ENCODE assay signal across 8 mouse cellular contexts in genomic region chr10:62488266-62488665, GRCm38 (mm10). TPM values are rescaled to one million over a fixed set of nuclear protein-coding genes. Genes with fewer than 3 reads are reported as not detected.
A peak's percentile ranks its signal among the peaks of the same experiment; 100 is the strongest.
DNase-seq lines count a peak whose midpoint lies in the region; ATAC-seq and TF ChIP-seq lines count a peak whose summit lies in the region.

No protein-coding gene starts in this region.

- no peak overlapping the region for H3K4me3 ChIP-seq in gastrocnemius, adult 2 months
- H3K4me3 ChIP-seq in spleen, adult 2 months (ENCODE audit: extremely low read depth, insufficient read depth, insufficient read length): no peak overlapping the region
- no peak overlapping the region for H3K4me3 ChIP-seq in hindbrain, postnatal 0 days (ENCODE audit: low read length)
- no peak overlapping the region for H3K4me3 ChIP-seq in forebrain, embryonic 15.5 days

- no peak overlapping the region; the same call in 1 of the 2 replicates for H3K27ac ChIP-seq in gastrocnemius, adult 2 months
- no peak overlapping the region for H3K27ac ChIP-seq in spleen, adult 2 months (ENCODE audit: insufficient read depth, low read length)
- H3K27ac ChIP-seq in hindbrain, postnatal 0 days: no peak overlapping the region
- no peak overlapping the region for H3K27ac ChIP-seq in forebrain, embryonic 15.5 days (replicated peaks)

- TF ChIP-seq POLR2A in spleen, adult 2 months (IDR thresholded peaks at IDR 0.05; ENCODE audit: low read depth, low read length): no peak

- ATAC-seq in hindbrain, postnatal 0 days: no peak
- peak; percentile 50 for ATAC-seq in megakaryocyte progenitor cell, adult 5-6 weeks (replicated peaks; ENCODE audit: poor library complexity)
- ATAC-seq in forebrain, embryonic 15.5 days (replicated peaks): no peak

- TF ChIP-seq CTCF in gastrocnemius, adult 2 months (IDR thresholded peaks at IDR 0.05): peak; percentile 76
- TF ChIP-seq CTCF in spleen, adult 2 months (IDR thresholded peaks at IDR 0.05; ENCODE audit: extremely low read depth, insufficient read depth, insufficient read length, insufficient replicate concordance): peak; percentile 11; the same call in 1 of the 2 replicates
- peak; percentile 73 for TF ChIP-seq CTCF in hindbrain, postnatal 0 days (IDR thresholded peaks at IDR 0.05; ENCODE audit: low read depth)

- peaks cover 2% of the 10 kb centered on the region; the same call in 1 of the 2 replicates for H3K4me1 ChIP-seq in spleen, adult 2 months (ENCODE audit: control insufficient read depth, insufficient read depth, insufficient read length)
- 0 out of 2 replicates have a peak, but pooled peaks cover 5% of the 10 kb centered on the region for H3K4me1 ChIP-seq in hindbrain, postnatal 0 days (ENCODE audit: insufficient read depth, low read length)
- peaks cover 18% of the 10 kb centered on the region for H3K4me1 ChIP-seq in forebrain, embryonic 15.5 days

- H3K9me3 ChIP-seq in hindbrain, postnatal 0 days (ENCODE audit: low read length): no peaks in the 10 kb centered on the region
- H3K9me3 ChIP-seq in forebrain, embryonic 15.5 days: no peaks in the 10 kb centered on the region

- H3K9ac ChIP-seq in hindbrain, postnatal 0 days (replicated peaks; ENCODE audit: low read length): no peak overlapping the region
- H3K9ac ChIP-seq in forebrain, embryonic 15.5 days (replicated peaks): no peak overlapping the region

- no peak overlapping the region for H3K4me2 ChIP-seq in hindbrain, postnatal 0 days (ENCODE audit: low read depth, low read length)
- no peak overlapping the region for H3K4me2 ChIP-seq in forebrain, embryonic 15.5 days (replicated peaks)

- H3K27me3 ChIP-seq in spleen, adult 2 months (ENCODE audit: control insufficient read depth, insufficient read depth, low read length): no peaks in the 10 kb centered on the region
- H3K27me3 ChIP-seq in hindbrain, postnatal 0 days (ENCODE audit: insufficient read depth, low read length): no peaks in the 10 kb centered on the region
- no peaks in the 10 kb centered on the region for H3K27me3 ChIP-seq in forebrain, embryonic 15.5 days

- intact Hi-C loops in gastrocnemius, adult 2 months (cut with DNase I): loop anchor here (5.0 kb wide), 1 partner anchor 41 kb away; the partner anchor contains the start of genes 4930507D05Rik and Supv3l1
- intact Hi-C loops in gastrocnemius, postnatal 36 days (cut with DNase I): loop anchor here (2.0 kb wide), 1 partner anchor 39 kb away; the partner anchor contains the start of genes 4930507D05Rik and Supv3l1

- DNase-seq in gastrocnemius, adult 2 months: peak; percentile 26
- DNase-seq in gastrocnemius, postnatal 36 days: no peak
- DNase-seq in spleen, adult 2 months (ENCODE audit: low read depth in 1 of 2, low spot score in 2 of 2): no peak
- no peak for DNase-seq in spleen, adult 18-20 months
- peak; percentile 68 to 74 for DNase-seq in cerebellum, postnatal 10 days
- peak; percentile 74 for DNase-seq in hindbrain, postnatal 0 days (ENCODE audit: low spot score)

- WGBS in spleen, adult 2 months: 30% methylated on average over 1 of the region's 1 CpGs
- WGBS in hindbrain, postnatal 0 days: 13% methylated on average over 1 of the region's 1 CpGs
- 21% methylated on average over 1 of the region's 1 CpGs for WGBS in forebrain, embryonic 15.5 days

- peaks cover 3% of the 10 kb centered on the region; the same call in 1 of the 2 replicates for H3K36me3 ChIP-seq in spleen, adult 2 months (ENCODE audit: control insufficient read depth, insufficient read depth, low read length)
- no peaks in the 10 kb centered on the region for H3K36me3 ChIP-seq in hindbrain, postnatal 0 days (ENCODE audit: insufficient read depth, low read length)
- H3K36me3 ChIP-seq in forebrain, embryonic 15.5 days: no peaks in the 10 kb centered on the region

RNA-seq across cellular contexts. Expression of gene Vps26a, which starts 1.7 kb away (rescaled TPM):
- total RNA-seq in gastrocnemius, adult 2 months (2021): 10 to 100 TPM; 30.1 to 30.4 TPM
- total RNA-seq in gastrocnemius, postnatal 36 days (2021): 10 to 100 TPM; 24.3 to 29.0 TPM
- polyA plus RNA-seq in spleen, adult 2 months (2012; rRNA removed): 4.0 and 5.6 TPM in 2 replicates
- total RNA-seq in hindbrain, postnatal 0 days (2014; rRNA removed): 21.6 and 21.8 TPM in 2 replicates
- polyA plus RNA-seq in hindbrain, postnatal 0 days (2015; fragmentation: Nextera tagmentation; extraction: Ambion mirVana): 45.7 and 52.4 TPM in 2 replicates
- total RNA-seq in megakaryocyte progenitor cell, adult 5-6 weeks (2015): 64.3 and 75.4 TPM in 2 replicates
- 78.1 and 84.2 TPM in 2 replicates for total RNA-seq in megakaryocyte progenitor cell, adult 5-6 weeks (2017)
- 76.1 and 78.8 TPM in 2 replicates for polyA plus RNA-seq in forebrain, embryonic 15.5 days (2015; fragmentation: Nextera tagmentation; extraction: Ambion mirVana)

RNA-seq across cellular contexts. Expression of gene Supv3l1, which starts 38.7 kb away (rescaled TPM):
- 10 to 100 TPM; 14.5 to 21.4 TPM for total RNA-seq in gastrocnemius, adult 2 months (2021)
- total RNA-seq in gastrocnemius, postnatal 36 days (2021): 10 to 100 TPM; 17.1 to 19.7 TPM
- 8.0 and 10.4 TPM in 2 replicates for polyA plus RNA-seq in spleen, adult 2 months (2012; rRNA removed)
- 24.8 and 25.8 TPM in 2 replicates for total RNA-seq in hindbrain, postnatal 0 days (2014; rRNA removed)
- 15.8 and 16.7 TPM in 2 replicates for polyA plus RNA-seq in hindbrain, postnatal 0 days (2015; fragmentation: Nextera tagmentation; extraction: Ambion mirVana)
- 38.1 and 47.5 TPM in 2 replicates for total RNA-seq in megakaryocyte progenitor cell, adult 5-6 weeks (2015)
- total RNA-seq in megakaryocyte progenitor cell, adult 5-6 weeks (2017): 41.8 and 46.6 TPM in 2 replicates
- polyA plus RNA-seq in forebrain, embryonic 15.5 days (2015; fragmentation: Nextera tagmentation; extraction: Ambion mirVana): 21.3 and 23.5 TPM in 2 replicates

RNA-seq across cellular contexts. Expression of gene 4930507D05Rik, which starts 39.0 kb away (rescaled TPM):
- total RNA-seq in gastrocnemius, adult 2 months (2021): under 1 TPM; 0.11 to 0.13 TPM
- total RNA-seq in gastrocnemius, postnatal 36 days (2021): not detected
- polyA plus RNA-seq in spleen, adult 2 months (2012; rRNA removed): not detected in 2 replicates
- total RNA-seq in hindbrain, postnatal 0 days (2014; rRNA removed): 1.9 and 2.4 TPM in 2 replicates
- polyA plus RNA-seq in hindbrain, postnatal 0 days (2015; fragmentation: Nextera tagmentation; extraction: Ambion mirVana): 1.0 and 1.5 TPM in 2 replicates
- total RNA-seq in megakaryocyte progenitor cell, adult 5-6 weeks (2015): 1.6 and 2.0 TPM in 2 replicates
- total RNA-seq in megakaryocyte progenitor cell, adult 5-6 weeks (2017): 1.1 and 2.0 TPM in 2 replicates
- polyA plus RNA-seq in forebrain, embryonic 15.5 days (2015; fragmentation: Nextera tagmentation; extraction: Ambion mirVana): 1.0 and 1.1 TPM in 2 replicates

RNA-seq across cellular contexts. Expression of gene Srgn, which starts 39.0 kb away (rescaled TPM):
- 10 to 100 TPM; 12.9 to 19.7 TPM for total RNA-seq in gastrocnemius, adult 2 months (2021)
- total RNA-seq in gastrocnemius, postnatal 36 days (2021): 10 to 100 TPM; 12.2 to 14.1 TPM
- 65.7 and 76.3 TPM in 2 replicates for polyA plus RNA-seq in spleen, adult 2 months (2012; rRNA removed)
- 6.5 and 7.4 TPM in 2 replicates for total RNA-seq in hindbrain, postnatal 0 days (2014; rRNA removed)
- polyA plus RNA-seq in hindbrain, postnatal 0 days (2015; fragmentation: Nextera tagmentation; extraction: Ambion mirVana): 20.8 and 22.0 TPM in 2 replicates
- 4,537 and 5,213 TPM in 2 replicates for total RNA-seq in megakaryocyte progenitor cell, adult 5-6 weeks (2015)
- total RNA-seq in megakaryocyte progenitor cell, adult 5-6 weeks (2017): 2,549 and 3,020 TPM in 2 replicates
- 5.5 and 6.4 TPM in 2 replicates for polyA plus RNA-seq in forebrain, embryonic 15.5 days (2015; fragmentation: Nextera tagmentation; extraction: Ambion mirVana)

Comparison
In these comparisons a context has a peak if more than half of its experiments do, and no peak if none do; other contexts are left out.
1. DNase-seq: peak in gastrocnemius, adult 2 months (single experiment), cerebellum, postnatal 10 days (2 of 2) and hindbrain, postnatal 0 days (single experiment); none in gastrocnemius, postnatal 36 days (0 of 2), spleen, adult 2 months (0 of 2) and spleen, adult 18-20 months (0 of 2).
2. CTCF ChIP-seq: peak in every context shown above with its lines; median percentile 76 in gastrocnemius, adult 2 months; 73 in hindbrain, postnatal 0 days; 11 in spleen, adult 2 months.